Mouse (Mus musculus): ENCODE results near the gene Arpc1a.

DNA sequence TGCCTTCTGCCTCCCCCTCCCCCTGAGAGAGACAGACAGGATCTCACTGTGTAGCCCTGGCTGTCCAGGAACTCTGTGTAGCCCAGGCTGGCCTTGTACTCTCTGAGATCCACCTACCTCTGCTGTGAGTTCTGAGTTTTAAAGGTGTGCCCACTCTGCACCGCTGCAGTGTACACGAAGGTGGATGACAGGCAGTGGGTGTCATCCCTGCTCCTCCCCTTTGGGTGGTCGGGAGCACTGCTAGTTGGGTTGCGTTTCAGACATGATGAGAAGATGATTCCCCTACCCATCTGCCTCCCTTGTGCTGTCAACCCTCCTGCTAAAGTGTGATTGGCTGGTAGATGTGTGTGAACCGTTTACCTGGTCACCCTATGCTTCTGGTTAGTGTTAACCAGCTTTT is 34.8 kb downstream of the Arpc1a start:
- TF ChIP-seq CTCF (IDR thresholded peaks at IDR 0.05; ENCODE audit: low read depth, low read length) (no peak), POLR2A (IDR thresholded peaks at IDR 0.05; ENCODE audit: borderline replicate concordance, low read depth, low read length) (no peak)

Measured in bone marrow macrophage, adult 2 months (primary cell).